Mouse (Mus musculus) limb, embryonic 12.5 days (tissue): ENCODE measurements around the gene Cacna1b. TPM values are rescaled to one million over a fixed set of nuclear protein-coding genes. Genes with fewer than 3 reads are reported as not detected.

Source experiments
- polyA plus RNA-seq: library from polyadenylated mRNA; unstranded; fragments of >200 nt; fragmentation: Nextera tagmentation; extraction: Ambion mirVana; gene quantifications from 2 replicates; pipeline ENCODE4 v1.2.1, GENCODE M21; 2016

The Cacna1b gene
- polyA plus RNA-seq, 1 experiment from 2014 or later = 1.6 TPM

Other genes with a start within 250 kb of the Cacna1b start
- gene Ehmt1, start 156.5 kb upstream of the Cacna1b start, polyA plus RNA-seq = 122 and 130 TPM in 2 replicates
- gene Arrdc1, start 172.1 kb upstream of the Cacna1b start, polyA plus RNA-seq = 21.3 and 21.6 TPM in 2 replicates
- 25.3 and 26.8 TPM in 2 replicates for gene Zmynd19, start 186.6 kb upstream of the Cacna1b start, polyA plus RNA-seq
- gene Dph7, start 199.2 kb upstream of the Cacna1b start, polyA plus RNA-seq = 37.5 and 38.7 TPM in 2 replicates
- 132 and 147 TPM in 2 replicates for gene Mrpl41, start 211.9 kb upstream of the Cacna1b start, polyA plus RNA-seq
- gene Pnpla7, start 212.9 kb upstream of the Cacna1b start, polyA plus RNA-seq = 8.2 and 11.0 TPM in 2 replicates